16 mouse cellular contexts compared by ENCODE assay signal in the genomic region with DNA sequence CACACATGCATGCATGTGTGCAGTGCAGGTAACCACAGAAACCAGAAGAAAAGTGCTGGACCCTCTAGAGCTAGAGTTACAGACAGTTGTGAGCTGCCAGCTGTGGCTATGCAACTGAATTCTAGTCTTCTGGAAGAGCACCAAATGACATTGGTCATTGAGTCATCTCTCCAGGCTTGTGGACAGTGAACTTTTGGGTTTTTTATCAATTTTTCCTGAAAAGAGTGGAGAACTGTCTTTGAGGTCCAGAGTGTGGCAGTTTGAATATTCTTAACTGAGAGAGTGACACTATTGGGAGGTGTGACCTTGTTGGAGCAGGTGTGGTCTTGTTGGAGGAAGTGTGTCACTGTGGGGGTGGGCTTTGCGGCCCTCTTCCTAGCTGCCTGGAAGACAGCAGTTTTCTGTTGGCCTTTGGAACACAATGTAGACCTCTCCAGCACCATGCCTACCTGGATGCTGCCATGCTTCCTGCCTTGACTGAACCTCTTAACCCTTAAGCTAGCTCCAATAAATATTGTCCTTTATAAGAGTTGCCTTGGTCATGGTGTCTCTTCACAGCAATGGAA. TPM values are rescaled to one million over a fixed set of nuclear protein-coding genes. Genes with fewer than 3 reads are reported as not detected.
A peak's percentile ranks its signal among the peaks of the same experiment; 100 is the strongest.
DNase-seq lines count a peak whose midpoint lies in the region; ATAC-seq and TF ChIP-seq lines count a peak whose summit lies in the region.
"Had no signal": no experiment of that assay in that cellular context is flagged by ENCODE, and none has a peak within 500 bp of the region (broad histone marks: within the 10 kb centered on the region; RNA-seq: fewer than 3 reads in every experiment).

No protein-coding gene starts in this region.

- H3K27me3 ChIP-seq in heart, postnatal 0 days (ENCODE audit: control insufficient read depth, insufficient read depth, low read length): no peaks in the 10 kb centered on the region
- H3K27me3 ChIP-seq: limb, embryonic 15.5 days; midbrain, embryonic 15.5 days had no signal

- peaks cover 9% of the 10 kb centered on the region; the same call in 1 of the 2 replicates for H3K4me1 ChIP-seq in heart, postnatal 0 days (ENCODE audit: control insufficient read depth, insufficient read depth)
- H3K4me1 ChIP-seq: midbrain, embryonic 15.5 days had no signal

- TF ChIP-seq EP300 in heart, postnatal 0 days (IDR thresholded peaks at IDR 0.05; ENCODE audit: low read depth): no peak

- H3K36me3 ChIP-seq in heart, postnatal 0 days (replicated peaks; ENCODE audit: control insufficient read depth, insufficient read depth, low read length): no peaks in the 10 kb centered on the region; the same call in 1 of the 2 replicates
- H3K36me3 ChIP-seq: forebrain, embryonic 10.5 days; limb, embryonic 15.5 days; midbrain, embryonic 15.5 days had no signal

- ATAC-seq in heart, postnatal 0 days (ENCODE audit: insufficient read depth, low read depth): no peak
- ATAC-seq in CD4-positive, CD25-positive, alpha-beta regulatory T cell, adult 4 months: peak; percentile 1
- no peak for ATAC-seq in erythroblast, adult 5-6 weeks (replicated peaks; ENCODE audit: low FRiP score, poor library complexity, severe bottlenecking)
- ATAC-seq: midbrain, embryonic 15.5 days had no signal

- H3K4me3 ChIP-seq in heart, postnatal 0 days (ENCODE audit: low read depth, low read length): no peak overlapping the region
- H3K4me3 ChIP-seq: forebrain, embryonic 10.5 days; heart, adult 2 months; limb, embryonic 15.5 days; midbrain, embryonic 15.5 days had no signal

- peak overlapping the region; percentile 12; the same call in 1 of the 2 replicates for H3K27ac ChIP-seq in heart, postnatal 0 days (ENCODE audit: low read depth)
- H3K27ac ChIP-seq: heart, adult 2 months; midbrain, embryonic 15.5 days had no signal

- no peak for TF ChIP-seq CTCF in heart, postnatal 0 days (IDR thresholded peaks at IDR 0.05; ENCODE audit: low read depth)

- WGBS in heart, postnatal 0 days: 86% methylated on average over 1 of the region's 1 CpGs

- H3K4me2 ChIP-seq in heart, postnatal 0 days (ENCODE audit: low read depth, low read length): no peak overlapping the region
- H3K4me2 ChIP-seq: limb, embryonic 15.5 days; midbrain, embryonic 15.5 days had no signal

- intact Hi-C loops in heart, postnatal 25 days (cut with DNase I): no loop called here

- H3K9ac ChIP-seq in heart, postnatal 0 days (replicated peaks; ENCODE audit: low read depth, low read length): no peak overlapping the region
- H3K9ac ChIP-seq: limb, embryonic 15.5 days; midbrain, embryonic 15.5 days had no signal

- no peak for DNase-seq in heart, postnatal 0 days (ENCODE audit: low spot score)
- DNase-seq in heart, postnatal 25 days (ENCODE audit: low spot score): no peak
- peak; percentile 19 for DNase-seq in adipocyte (ENCODE audit: low spot score)
- peak; percentile 59 for DNase-seq in thymus, postnatal 25 days
- no peak for DNase-seq in testis, postnatal 14 days (ENCODE audit: low spot score)
- DNase-seq: adrenal gland, postnatal 36 days; cerebellum, adult 8-10 months; heart, adult 2 months; heart, postnatal 14 days; kidney, adult 9 months; kidney, postnatal 4 days had no signal

- H3K9me3 ChIP-seq in heart, postnatal 0 days (replicated peaks; ENCODE audit: control insufficient read depth, low read length): no peaks in the 10 kb centered on the region
- H3K9me3 ChIP-seq: forebrain, embryonic 10.5 days; limb, embryonic 15.5 days; midbrain, embryonic 15.5 days had no signal

RNA-seq across cellular contexts. Expression of gene Irgm2, which starts 11.0 kb away (rescaled TPM):
- total RNA-seq in heart, postnatal 0 days (2014; rRNA removed; ENCODE audit: low replicate concordance): 7.7 and 8.7 TPM in 2 replicates
- 4.6 and 5.2 TPM in 2 replicates for polyA plus RNA-seq in heart, postnatal 0 days (2015; fragmentation: Nextera tagmentation; extraction: Ambion mirVana)
- total RNA-seq in heart, postnatal 25 days (2021): 10 to 100 TPM in 1 of 2 experiments, 1 to 10 TPM in 1; 9.3 to 10.7 TPM
- 10 to 100 TPM; 51.0 to 68.1 TPM for polyA plus RNA-seq in CD4-positive, CD25-positive, alpha-beta regulatory T cell, adult 4 months (2017; shearing (Covaris generic))
- total RNA-seq in erythroblast, adult 5-6 weeks (2015; ENCODE audit: low replicate concordance): 17.7 and 21.3 TPM in 2 replicates
- 24.0 and 26.5 TPM in 2 replicates for total RNA-seq in erythroblast, adult 5-6 weeks (2017; ENCODE audit: low replicate concordance)

RNA-seq across cellular contexts. Expression of gene Igtp, which starts 11.0 kb away (rescaled TPM):
- 7.8 and 9.8 TPM in 2 replicates for total RNA-seq in heart, postnatal 0 days (2014; rRNA removed; ENCODE audit: low replicate concordance)
- polyA plus RNA-seq in heart, postnatal 0 days (2015; fragmentation: Nextera tagmentation; extraction: Ambion mirVana): 7.0 and 8.0 TPM in 2 replicates
- total RNA-seq in heart, postnatal 25 days (2021): 1 to 10 TPM; 6.4 TPM
- 100 to 1,000 TPM; 433 to 495 TPM for polyA plus RNA-seq in CD4-positive, CD25-positive, alpha-beta regulatory T cell, adult 4 months (2017; shearing (Covaris generic))
- 16.3 and 19.9 TPM in 2 replicates for total RNA-seq in erythroblast, adult 5-6 weeks (2015; ENCODE audit: low replicate concordance)
- 21.7 and 22.6 TPM in 2 replicates for total RNA-seq in erythroblast, adult 5-6 weeks (2017; ENCODE audit: low replicate concordance)

RNA-seq across cellular contexts. Expression of gene Mrpl22, which starts 38.9 kb away (rescaled TPM):
- total RNA-seq in heart, postnatal 0 days (2014; rRNA removed; ENCODE audit: low replicate concordance): 50.6 and 58.4 TPM in 2 replicates
- 124 and 126 TPM in 2 replicates for polyA plus RNA-seq in heart, postnatal 0 days (2015; fragmentation: Nextera tagmentation; extraction: Ambion mirVana)
- total RNA-seq in heart, postnatal 25 days (2021): 10 to 100 TPM; 46.2 to 50.7 TPM
- polyA plus RNA-seq in CD4-positive, CD25-positive, alpha-beta regulatory T cell, adult 4 months (2017; shearing (Covaris generic)): 10 to 100 TPM; 66.8 to 74.2 TPM
- total RNA-seq in erythroblast, adult 5-6 weeks (2015; ENCODE audit: low replicate concordance): 24.0 and 27.7 TPM in 2 replicates
- 7.5 and 16.2 TPM in 2 replicates for total RNA-seq in erythroblast, adult 5-6 weeks (2017; ENCODE audit: low replicate concordance)

RNA-seq across cellular contexts. Expression of gene Gemin5, which starts 42.1 kb away (rescaled TPM):
- total RNA-seq in heart, postnatal 0 days (2014; rRNA removed; ENCODE audit: low replicate concordance): 15.7 and 16.4 TPM in 2 replicates
- polyA plus RNA-seq in heart, postnatal 0 days (2015; fragmentation: Nextera tagmentation; extraction: Ambion mirVana): 5.7 and 6.1 TPM in 2 replicates
- total RNA-seq in heart, postnatal 25 days (2021): 1 to 10 TPM; 8.5 to 8.9 TPM
- polyA plus RNA-seq in CD4-positive, CD25-positive, alpha-beta regulatory T cell, adult 4 months (2017; shearing (Covaris generic)): 1 to 10 TPM; 6.5 to 7.8 TPM
- total RNA-seq in erythroblast, adult 5-6 weeks (2015; ENCODE audit: low replicate concordance): 2.9 and 3.1 TPM in 2 replicates
- 2.0 and 3.6 TPM in 2 replicates for total RNA-seq in erythroblast, adult 5-6 weeks (2017; ENCODE audit: low replicate concordance)

Comparison
In these comparisons a context has a peak if more than half of its experiments do, and no peak if none do; other contexts are left out.
1. DNase-seq: peak in adipocyte (single experiment) and thymus, postnatal 25 days (single experiment); none in heart, postnatal 0 days (single experiment), heart, postnatal 25 days (single experiment) and testis, postnatal 14 days (single experiment).